Mouse (Mus musculus) adrenal gland, postnatal 4 days (tissue): ENCODE results near the gene Fam196b. TPM values are rescaled to one million over a fixed set of nuclear protein-coding genes. Genes with fewer than 3 reads are reported as not detected.

ENCODE experiments used
- DNase-seq, 2 experiments: peaks; one replicate each; pipeline ENCODE4 v3.0.0; 2021 to 2022; ENCODE audit warnings: low spot score in 2 of 2, mixed read lengths in 2 of 2
- total RNA-seq, 2 experiments: library from RNA; stranded (reverse); gene quantifications; 2 replicates each; pipeline ENCODE4 v1.2.3; 2021

Fam196b gene
- total RNA-seq, 2 experiments from 2014 or later = 0.11 to 0.14 TPM

GRCm38 (mm10) chr11:34323664-34324063, 9.0 kb downstream of the Fam196b start:
- no peak for DNase-seq

DNA sequence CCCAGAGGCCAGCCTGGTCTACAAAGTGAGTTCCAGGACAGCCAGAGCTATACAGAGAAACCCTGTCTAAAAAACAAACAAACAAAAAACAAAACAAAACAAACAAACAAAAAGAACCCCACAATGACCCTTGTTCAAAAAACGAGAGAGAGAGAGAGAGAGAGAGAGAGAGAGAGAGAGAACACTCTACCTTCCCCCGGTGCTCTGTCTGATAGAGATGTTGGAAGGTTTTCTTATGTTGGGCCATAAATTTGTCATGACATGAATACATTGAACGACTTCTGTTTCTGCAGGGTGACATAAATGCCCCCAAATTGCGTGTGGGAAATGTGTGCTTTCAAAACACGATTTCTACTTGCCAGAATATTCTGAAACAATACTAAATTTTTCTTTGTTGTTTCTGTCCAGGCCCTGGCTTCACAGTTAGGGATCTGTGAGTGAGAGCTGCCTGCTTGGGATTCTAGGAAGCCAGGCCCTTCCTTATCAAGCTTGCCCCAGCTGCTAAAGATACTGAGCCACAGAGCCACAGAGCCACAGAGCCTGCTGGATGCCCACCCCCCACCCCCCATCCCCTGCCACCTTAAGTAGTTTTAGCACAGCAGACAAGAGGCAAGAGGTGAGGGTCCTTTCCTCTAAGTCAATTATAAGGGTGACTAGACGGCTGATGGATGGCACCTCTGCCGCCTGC, 17.9 kb downstream of the Fam196b start:
- no peak for DNase-seq

DNA sequence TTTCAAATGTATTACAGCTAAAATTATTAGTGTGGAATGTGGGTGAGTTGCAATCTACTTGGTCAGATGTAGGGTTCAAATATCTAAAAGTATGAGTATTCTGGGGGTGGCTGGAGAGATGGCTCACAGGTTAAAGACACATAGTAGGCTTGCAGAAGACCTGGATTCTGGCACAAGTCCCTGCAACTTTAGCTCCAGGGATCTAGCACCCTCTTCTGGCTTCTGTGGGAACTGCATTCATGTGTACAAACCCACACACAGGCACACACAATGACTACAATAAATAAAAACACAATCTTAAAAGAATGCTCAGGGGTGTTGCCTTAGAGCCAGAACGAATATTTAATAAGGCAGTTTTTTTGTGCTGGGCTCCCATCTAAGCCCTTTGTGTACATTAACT, 23.3 kb downstream of the Fam196b start:
- no peak for DNase-seq

DNA sequence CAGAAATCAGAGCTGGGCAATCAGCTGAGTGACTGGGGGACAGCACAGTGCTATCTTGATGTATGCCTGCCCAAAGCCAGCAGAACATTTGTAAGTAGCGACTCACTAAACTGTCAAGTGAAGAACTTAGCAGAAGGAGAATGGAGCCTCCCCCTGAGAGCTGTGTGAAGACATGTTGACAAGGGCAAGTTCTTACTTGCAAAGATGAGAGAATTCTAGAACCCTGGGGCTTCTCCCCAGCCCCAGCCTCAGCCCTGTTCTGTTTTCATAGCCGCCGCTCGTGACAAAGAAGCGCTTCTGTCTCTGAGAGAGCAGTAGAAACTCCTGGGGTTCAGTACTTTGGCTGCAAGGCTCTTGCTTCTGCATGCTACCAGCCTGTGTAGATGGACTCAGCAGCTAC, 25.1 kb downstream of the Fam196b start:
- no peak for DNase-seq

GRCm38 (mm10) chr11:34343742-34344307, 29.2 kb downstream of the Fam196b start:
- DNase-seq = no peak

- no peak for DNase-seq
Observed at GRCm38 (mm10) chr11:34344310-34344709, 29.7 kb downstream of the Fam196b start.

DNA sequence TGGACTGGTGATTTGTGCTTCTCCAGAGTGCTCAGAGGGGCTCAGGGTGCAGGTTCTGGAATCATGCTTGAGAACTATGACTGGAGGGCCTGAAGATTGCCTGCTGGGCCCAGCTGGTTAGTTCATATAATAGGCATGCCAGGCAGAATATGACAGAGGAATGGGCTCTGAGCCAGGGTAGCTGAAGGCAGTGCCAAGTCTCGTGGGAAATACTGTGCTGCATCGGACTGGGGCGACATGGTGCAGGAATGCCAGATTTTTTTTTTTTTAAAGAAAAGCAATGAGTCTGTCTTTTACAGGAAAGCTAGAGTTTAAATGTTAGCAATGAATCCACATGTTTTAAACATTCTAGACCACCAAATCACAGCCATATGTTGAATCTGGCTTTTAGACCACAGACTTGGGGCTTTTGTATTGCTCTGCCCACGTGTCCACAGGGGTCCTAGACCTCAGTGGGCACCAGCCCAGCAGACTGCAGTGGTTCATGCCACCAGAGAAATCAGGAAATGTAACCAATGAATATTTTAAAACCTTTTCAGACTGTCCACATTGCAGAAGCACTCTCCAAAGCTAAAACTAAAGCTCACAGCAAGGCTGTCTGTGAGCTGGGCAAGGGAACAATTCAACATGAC, 33.8 kb downstream of the Fam196b start:
- peak; percentile 5 to 25 for DNase-seq

- DNase-seq = no peak
Observed at GRCm38 (mm10) chr11:34349453-34350056, 34.9 kb downstream of the Fam196b start.

DNA sequence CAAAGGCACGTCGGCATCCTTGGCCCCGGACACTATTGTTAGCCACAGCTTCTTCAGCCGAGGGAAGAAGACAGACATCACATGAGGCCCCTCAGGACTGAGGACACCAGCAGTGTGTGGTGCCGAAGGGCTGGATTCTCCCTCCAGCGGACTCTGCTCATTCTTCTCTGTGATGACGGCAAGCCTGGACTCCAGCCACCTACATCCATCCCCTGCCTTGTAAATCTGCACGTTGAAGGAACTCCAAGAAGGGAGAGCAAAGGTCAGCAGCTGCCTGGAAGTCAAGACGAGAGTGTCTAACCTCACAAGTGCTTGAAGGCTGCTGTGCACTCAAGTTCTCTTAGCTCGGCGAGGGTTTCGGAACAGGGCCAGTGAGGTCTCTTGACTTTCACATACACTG, 40.8 kb downstream of the Fam196b start:
- DNase-seq = no peak

DNA sequence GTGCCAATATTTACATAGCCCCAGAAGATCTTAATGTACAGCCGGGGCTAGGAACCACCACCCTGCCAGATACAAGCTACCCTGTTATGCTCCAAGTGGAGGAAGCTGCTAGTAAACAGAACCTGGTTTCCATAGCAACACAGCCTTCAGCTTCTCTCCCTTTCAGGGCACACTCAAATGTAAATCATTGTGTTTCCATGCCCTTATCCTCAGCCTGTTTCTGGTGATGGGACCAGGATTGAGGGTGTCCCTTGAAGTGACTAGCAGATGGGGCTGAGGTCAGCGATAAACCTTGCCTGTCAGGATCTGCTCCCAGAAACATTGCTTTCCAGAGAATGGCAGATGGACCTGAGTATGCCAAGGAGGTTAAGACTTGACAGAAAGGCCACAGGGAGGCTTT, 41.5 kb downstream of the Fam196b start:
- no peak for DNase-seq

GRCm38 (mm10) chr11:34372224-34372623, 57.6 kb downstream of the Fam196b start:
- no peak for DNase-seq

DNA sequence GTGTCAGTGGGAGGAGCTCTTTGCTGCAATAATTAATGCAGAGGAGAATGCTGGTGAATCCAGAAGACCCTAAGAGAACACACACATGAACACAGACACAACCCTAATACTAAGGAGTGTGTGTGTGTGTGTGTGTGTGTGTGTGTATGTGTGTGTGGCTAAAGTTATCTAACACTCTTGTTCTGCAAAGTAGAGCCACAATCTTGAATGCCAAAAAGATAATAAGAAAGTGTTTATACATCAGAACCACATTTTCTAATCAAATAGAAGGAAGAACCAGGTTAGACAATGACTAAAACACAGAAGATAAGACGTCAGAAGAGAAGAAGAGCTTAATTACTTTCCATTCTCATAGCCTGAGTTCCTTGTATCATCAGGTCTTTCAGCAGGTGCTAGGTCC, 60.9 kb downstream of the Fam196b start:
- no peak for DNase-seq

GRCm38 (mm10) chr11:34377649-34378048, 63.0 kb downstream of the Fam196b start:
- DNase-seq = no peak

DNA sequence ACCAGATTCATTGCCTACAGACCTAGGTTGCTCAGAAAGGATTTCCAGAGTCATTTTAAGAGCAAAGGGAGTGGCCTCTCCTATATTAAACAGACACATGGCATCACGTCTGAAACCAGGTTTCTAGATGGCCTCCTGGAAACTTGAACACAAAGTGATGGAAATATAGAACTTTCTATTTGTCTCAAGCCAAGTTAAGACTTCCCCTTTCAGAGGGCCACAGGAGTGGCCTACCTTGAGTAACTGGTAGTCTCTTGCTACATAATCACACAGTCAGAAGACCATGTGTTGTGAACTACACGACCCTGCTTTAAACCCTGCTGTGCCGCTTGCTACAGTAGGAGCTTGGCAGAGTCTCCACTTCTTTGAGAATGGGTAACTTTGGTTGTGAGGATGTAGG, 68.9 kb downstream of the Fam196b start:
- DNase-seq = no peak

DNA sequence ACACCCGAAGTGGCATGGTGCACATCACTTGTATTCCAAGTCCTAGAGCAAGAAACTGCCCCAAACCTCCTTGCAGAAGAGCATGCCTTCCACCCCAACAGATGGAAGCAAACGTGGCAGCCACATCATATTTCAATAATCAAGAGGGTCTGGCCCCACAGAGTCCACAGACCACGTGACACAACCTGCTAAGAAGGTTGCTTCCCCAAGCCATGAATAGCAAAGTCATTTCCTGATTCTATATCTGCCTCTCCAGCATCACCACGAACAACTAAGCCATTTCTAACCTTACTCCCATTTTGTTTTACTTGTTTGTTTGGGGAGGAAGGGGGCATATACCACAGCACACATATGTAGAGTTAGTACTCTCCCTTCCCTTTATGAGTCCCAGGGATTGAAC, 69.6 kb downstream of the Fam196b start:
- no peak for DNase-seq

GRCm38 (mm10) chr11:34385001-34385688, 70.5 kb downstream of the Fam196b start:
- DNase-seq = no peak

GRCm38 (mm10) chr11:34389261-34390116, 74.9 kb downstream of the Fam196b start:
- no peak for DNase-seq

DNA sequence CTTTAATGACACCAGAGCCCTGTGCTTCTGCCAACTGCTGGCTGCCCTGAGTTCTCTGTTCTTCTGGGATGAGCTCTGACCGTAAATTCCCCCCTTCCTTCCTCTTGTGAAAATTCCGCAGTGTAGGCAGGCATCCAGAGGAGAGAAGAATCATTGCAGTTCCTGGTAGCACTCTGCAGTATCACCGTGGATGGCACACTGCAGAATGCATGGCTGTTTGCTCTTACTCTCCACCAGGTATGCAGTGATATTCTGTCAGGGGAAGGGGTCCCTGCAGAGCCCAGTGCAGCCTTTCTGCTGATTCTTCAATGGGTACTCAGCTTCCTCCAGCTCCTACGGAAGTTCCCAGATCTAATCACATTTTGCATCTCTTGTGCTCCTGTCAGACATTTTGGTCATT, 77.5 kb downstream of the Fam196b start:
- DNase-seq = no peak

GRCm38 (mm10) chr11:34395802-34396201, 81.2 kb downstream of the Fam196b start:
- no peak for DNase-seq

GRCm38 (mm10) chr11:34397661-34398060, 83.0 kb downstream of the Fam196b start:
- DNase-seq = no peak

GRCm38 (mm10) chr11:34398555-34398954, 83.9 kb downstream of the Fam196b start:
- no peak for DNase-seq
